Mouse (Mus musculus) mouse trophoblast stem cell (cell line): ENCODE results near the gene Hmgxb4.

Source experiments
- in situ Hi-C, 2 experiments: fragments of 300-500 bp; cut with MseI, MboI; formaldehyde crosslinking; loops; 2 replicates in 1 of 2; 3 replicates in 1 of 2; pipeline ENCODE4 v1.15.1; 2025

Gene Hmgxb4

GRCm38 (mm10) chr8:75071627-75072346, 78.6 kb downstream of the Hmgxb4 start:
- in situ Hi-C loops: loop anchor here in 1 of 2 experiments (5.0 kb wide), 1 partner anchor 36 kb away; the partner anchor contains the start of gene Mcm5

DNA sequence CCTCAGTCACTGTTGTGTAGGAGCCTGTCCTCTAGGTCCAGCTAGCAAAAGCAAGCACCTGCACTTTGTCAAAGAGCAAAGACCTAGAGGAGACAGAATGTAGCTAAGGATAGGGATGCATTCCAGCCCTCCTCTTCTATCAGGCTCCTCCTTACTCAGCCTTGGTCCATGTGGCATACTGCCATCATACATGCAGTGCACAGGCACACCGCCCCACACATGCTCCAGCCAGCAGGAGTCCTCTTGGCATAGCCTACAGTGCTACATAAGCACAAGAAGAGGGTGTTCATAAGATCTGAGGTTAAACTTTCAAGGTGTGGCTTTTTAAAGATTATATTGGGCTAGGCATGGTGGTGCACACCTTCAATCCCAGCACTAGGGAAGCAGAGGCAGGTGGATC, 81.7 kb downstream of the Hmgxb4 start:
- in situ Hi-C loops: loop anchor here in 1 of 2 experiments (5.0 kb wide), 1 partner anchor 32 kb away; the partner anchor contains the start of gene Mcm5

- in situ Hi-C loops: no loop called here
Measured at GRCm38 (mm10) chr8:75078215-75078614, 85.1 kb downstream of the Hmgxb4 start.

DNA sequence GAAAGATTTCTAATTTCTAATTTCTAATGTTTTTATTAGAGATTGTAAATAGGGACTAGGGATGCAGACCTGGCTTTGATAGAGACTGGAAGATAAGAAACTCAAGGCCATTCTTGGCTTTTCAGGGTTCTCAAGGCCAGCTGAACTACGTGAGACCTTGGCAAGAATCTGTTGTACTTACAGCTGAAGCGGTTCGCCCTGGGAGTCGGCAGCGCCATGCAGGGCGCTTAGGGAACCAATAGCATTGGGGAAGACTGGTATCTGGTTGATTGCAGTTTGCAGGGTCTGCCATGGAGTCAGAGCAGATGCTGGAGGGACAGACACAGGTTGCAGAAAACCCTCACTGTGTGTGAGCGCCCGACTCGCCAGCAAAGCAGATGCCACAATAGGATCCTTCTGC, 85.7 kb downstream of the Hmgxb4 start:
- in situ Hi-C loops: no loop called here
